Mouse (Mus musculus) embryonic facial prominence, embryonic 11.5 days (tissue): ENCODE measurements around the gene Terf2. TPM values are rescaled to one million over a fixed set of nuclear protein-coding genes. Genes with fewer than 3 reads are reported as not detected.

Experiments
- ATAC-seq: fragments of 200-750 bp; cut with Nextera tagmentation; replicated peaks from 2 replicates; pipeline ENCODE4 v1.8.0; 2017; ENCODE audit warnings: low read depth; ENCODE audit not compliant: insufficient number of reproducible peaks, low FRiP score, low TSS enrichment
- DNase-seq: peaks from one replicate; pipeline ENCODE4 v3.0.0-alpha.2; 2015; ENCODE audit warnings: low spot score
- H3K27ac ChIP-seq: fragments of 300-500 bp; sonication (generic); replicated peaks from 2 replicates; pipeline ENCODE4 v1.5.1; 2014; ENCODE audit warnings: mild to moderate bottlenecking, low read depth, low read length, control low read depth
- H3K27me3 ChIP-seq: fragments of 300-500 bp; sonication (generic); 2 replicates; pipeline ENCODE4 v1.6.1; 2014; ENCODE audit warnings: mild to moderate bottlenecking, low read length, moderate library complexity, mixed read lengths; ENCODE audit not compliant: control insufficient read depth, insufficient read depth
- H3K36me3 ChIP-seq: fragments of 300-500 bp; sonication (generic); replicated peaks from 2 replicates; pipeline ENCODE4 v1.6.1; 2014; ENCODE audit warnings: low read depth, mild to moderate bottlenecking, low read length, moderate library complexity, mixed read lengths; ENCODE audit not compliant: control insufficient read depth, insufficient read depth
- H3K4me1 ChIP-seq: fragments of 300-500 bp; sonication (generic); 2 replicates; pipeline ENCODE4 v1.6.1; 2014; ENCODE audit warnings: low read length, mixed read lengths; ENCODE audit not compliant: control insufficient read depth, insufficient read depth
- H3K4me2 ChIP-seq: fragments of 300-500 bp; sonication (generic); 2 replicates; pipeline ENCODE4 v1.6.1; 2014; ENCODE audit warnings: low read depth, mild to moderate bottlenecking, control low read depth, low read length, moderate library complexity
- H3K4me3 ChIP-seq: fragments of 300-500 bp; sonication (generic); 2 replicates; pipeline ENCODE4 v1.5.1; 2014; ENCODE audit warnings: low read depth, low read length, control low read depth
- H3K9ac ChIP-seq: fragments of 300-500 bp; sonication (generic); replicated peaks from 2 replicates; pipeline ENCODE4 v1.6.1; 2014; ENCODE audit warnings: mild to moderate bottlenecking, control low read depth, low read length
- H3K9me3 ChIP-seq: fragments of 300-500 bp; sonication (generic); replicated peaks from 2 replicates; pipeline ENCODE4 v1.6.1; 2016; ENCODE audit warnings: mild to moderate bottlenecking, low read length, inconsistent platforms, mixed read lengths; ENCODE audit not compliant: control insufficient read depth
- WGBS: fragments of 180-500 bp; shearing (Covaris S2); extraction: QIAGEN DNeasy Blood & Tissue Kit; methylation state at CpG from one replicate; pipeline ENCODE4 v1.1.7; 2014; 5-methylcytosine and 5-hydroxymethylcytosine counted together
- polyA plus RNA-seq: library from polyadenylated mRNA; unstranded; fragments of >200 nt; fragmentation: Nextera tagmentation; extraction: Ambion mirVana; gene quantifications from 2 replicates; pipeline ENCODE4 v1.2.1, GENCODE M21; 2014

Terf2 gene
- polyA plus RNA-seq, 1 experiment from 2014 or later: 16.5 TPM

DNA sequence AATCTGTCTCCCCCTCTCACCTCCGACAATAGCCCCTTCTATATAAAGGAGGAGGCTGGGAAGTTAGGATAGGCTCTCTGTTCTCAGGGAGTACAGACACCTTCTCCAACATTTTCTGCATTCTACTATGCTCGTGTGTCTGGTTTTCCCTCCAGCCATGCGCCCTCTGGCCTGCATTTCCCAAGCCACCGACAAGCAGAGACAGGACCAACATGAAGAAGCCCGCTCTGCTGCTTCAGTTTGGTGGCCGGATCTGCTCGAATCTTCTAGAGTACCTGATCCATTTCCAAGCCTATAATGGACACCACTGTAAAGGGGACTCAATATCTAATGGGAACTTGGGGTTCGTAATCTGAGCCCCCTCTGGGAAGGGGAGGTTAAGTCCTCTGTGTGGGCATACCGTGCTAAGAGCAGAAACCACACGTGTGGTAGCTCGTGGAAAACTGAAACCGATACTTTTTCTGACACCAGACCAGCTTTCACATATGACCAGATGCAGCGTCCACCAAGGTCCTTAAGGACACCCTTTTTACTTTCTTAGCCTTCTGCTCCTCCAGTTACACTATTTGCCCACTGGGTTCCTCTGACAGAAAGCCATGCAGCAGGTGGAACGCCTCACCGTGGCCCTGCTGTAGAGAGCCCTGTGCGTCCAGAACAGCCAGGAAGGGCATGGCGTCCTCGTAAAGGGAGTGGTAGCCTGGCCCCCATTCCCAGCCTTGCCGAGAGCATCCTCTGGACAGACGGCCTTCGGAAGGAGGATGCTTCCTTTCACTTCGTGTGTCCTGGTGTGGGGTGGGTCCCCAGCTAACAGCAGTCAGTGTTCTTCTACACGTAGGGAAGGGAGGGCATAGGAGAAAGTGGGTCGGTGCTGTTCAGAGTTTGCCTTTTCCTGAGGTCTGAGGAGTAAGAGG, 36.5 kb upstream of the Terf2 start:
- Histone ChIP-seq H3K9me3 (no peaks in the 10 kb centered on the region), H3K9ac (no peak overlapping the region), H3K27me3 (no peaks in the 10 kb centered on the region), H3K36me3 (no peaks in the 10 kb centered on the region), H3K4me2 (no peak overlapping the region), H3K4me3 (no peak overlapping the region), H3K27ac (no peak overlapping the region), H3K4me1 (no peaks in the 10 kb centered on the region)
- ATAC-seq (no peak), DNase-seq (no peak)
- WGBS: 73% methylated on average over 24 of the region's 24 CpGs

DNA sequence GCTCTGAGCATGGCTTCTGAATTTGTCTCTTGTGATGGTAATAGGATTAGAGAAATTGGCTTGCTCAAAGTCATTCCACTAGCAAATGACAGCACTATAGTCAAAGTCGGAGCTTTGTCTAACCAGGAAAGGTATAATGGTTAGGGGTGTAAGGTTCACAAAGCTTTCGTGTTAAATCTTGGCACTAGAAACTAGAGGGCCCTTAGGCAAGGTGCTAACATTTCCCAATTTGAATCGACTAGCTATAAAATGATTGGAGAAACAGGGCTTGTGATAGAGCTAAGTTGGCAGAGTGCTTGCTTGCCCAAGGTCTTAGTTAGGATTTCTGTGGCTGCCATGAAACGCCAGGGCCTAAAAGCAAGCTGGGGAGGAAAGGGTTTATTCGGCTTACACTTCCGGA, 33.7 kb upstream of the Terf2 start:
- Histone ChIP-seq H3K4me3 (no peak overlapping the region), H3K27ac (no peak overlapping the region), H3K27me3 (no peaks in the 10 kb centered on the region), H3K9me3 (no peaks in the 10 kb centered on the region), H3K4me2 (no peak overlapping the region), H3K4me1 (no peaks in the 10 kb centered on the region), H3K36me3 (no peaks in the 10 kb centered on the region), H3K9ac (no peak overlapping the region)
- no peak for DNase-seq
- ATAC-seq: no peak
- WGBS: 89% methylated on average over 6 of the region's 6 CpGs

GRCm38 (mm10) chr8:107129171-107130025, 33.1 kb upstream of the Terf2 start:
- Histone ChIP-seq H3K36me3 (no peaks in the 10 kb centered on the region), H3K27ac (no peak overlapping the region), H3K9me3 (no peaks in the 10 kb centered on the region), H3K4me1 (no peaks in the 10 kb centered on the region), H3K27me3 (no peaks in the 10 kb centered on the region), H3K4me2 (no peak overlapping the region), H3K4me3 (no peak overlapping the region), H3K9ac (no peak overlapping the region)
- no peak for ATAC-seq
- WGBS: 64% methylated on average over 8 of the region's 8 CpGs
- DNase-seq: no peak

DNA sequence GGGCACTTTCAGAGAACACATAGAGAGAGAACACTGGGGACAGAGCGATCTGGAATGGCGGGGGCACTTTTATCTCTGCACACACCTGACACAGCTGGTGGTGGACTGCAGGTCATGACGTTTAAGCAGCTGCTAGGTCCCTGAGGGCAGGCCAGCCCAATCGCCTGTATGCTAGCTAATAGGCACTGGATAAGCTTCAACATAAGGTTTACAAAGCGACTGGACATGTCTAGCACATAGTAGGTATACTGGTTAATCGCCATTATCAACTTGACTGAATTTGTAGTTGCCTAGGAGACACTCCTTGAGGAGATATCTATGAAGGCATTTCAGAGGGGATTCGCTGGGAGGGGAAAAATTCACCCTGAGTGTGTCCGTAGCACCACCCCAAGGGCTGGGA, 28.0 kb upstream of the Terf2 start:
- DNase-seq (no peak), ATAC-seq (no peak)
- H3K4me3 ChIP-seq: no peak overlapping the region
- 64% methylated on average over 8 of the region's 8 CpGs for WGBS
- H3K36me3 ChIP-seq: no peaks in the 10 kb centered on the region
- no peaks in the 10 kb centered on the region for H3K4me1 ChIP-seq
- H3K27me3 ChIP-seq: no peaks in the 10 kb centered on the region
- no peak overlapping the region for H3K27ac ChIP-seq
- no peak overlapping the region for H3K4me2 ChIP-seq
- H3K9ac ChIP-seq: no peak overlapping the region
- no peaks in the 10 kb centered on the region for H3K9me3 ChIP-seq

DNA sequence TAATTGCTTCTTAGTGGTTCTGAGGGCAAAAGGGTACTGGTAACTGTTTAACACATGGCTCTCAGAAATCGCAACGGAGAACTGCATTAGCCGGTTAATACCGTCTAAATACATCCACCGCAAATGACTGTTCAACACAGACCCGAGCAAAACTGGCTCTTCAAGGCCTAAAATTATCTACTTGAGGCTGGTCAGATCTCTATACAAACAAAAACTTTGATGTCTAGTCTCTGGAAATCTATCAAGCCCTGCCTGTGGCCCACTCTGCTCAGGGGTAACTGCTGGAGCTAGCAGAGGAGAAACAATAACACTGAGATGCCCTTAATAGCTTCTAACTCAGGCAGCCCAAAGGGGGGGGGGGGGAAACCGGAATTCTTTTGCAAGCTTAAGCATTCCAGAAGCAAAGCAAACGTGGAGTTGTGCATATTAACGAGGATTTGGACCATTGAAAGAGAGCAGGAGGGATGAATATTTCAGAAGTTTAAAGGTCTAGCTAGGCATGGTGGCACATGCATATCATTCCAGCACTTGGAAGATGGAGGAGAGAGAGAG, 26.8 kb upstream of the Terf2 start:
- no peaks in the 10 kb centered on the region for H3K36me3 ChIP-seq
- ATAC-seq (no peak), DNase-seq (peak; percentile 43)
- H3K9me3 ChIP-seq: no peaks in the 10 kb centered on the region
- H3K27ac ChIP-seq: no peak overlapping the region
- no peaks in the 10 kb centered on the region for H3K27me3 ChIP-seq
- H3K9ac ChIP-seq: no peak overlapping the region
- H3K4me2 ChIP-seq: no peak overlapping the region
- H3K4me3 ChIP-seq: no peak overlapping the region
- WGBS: 19% methylated on average over 9 of the region's 9 CpGs
- no peaks in the 10 kb centered on the region for H3K4me1 ChIP-seq

DNA sequence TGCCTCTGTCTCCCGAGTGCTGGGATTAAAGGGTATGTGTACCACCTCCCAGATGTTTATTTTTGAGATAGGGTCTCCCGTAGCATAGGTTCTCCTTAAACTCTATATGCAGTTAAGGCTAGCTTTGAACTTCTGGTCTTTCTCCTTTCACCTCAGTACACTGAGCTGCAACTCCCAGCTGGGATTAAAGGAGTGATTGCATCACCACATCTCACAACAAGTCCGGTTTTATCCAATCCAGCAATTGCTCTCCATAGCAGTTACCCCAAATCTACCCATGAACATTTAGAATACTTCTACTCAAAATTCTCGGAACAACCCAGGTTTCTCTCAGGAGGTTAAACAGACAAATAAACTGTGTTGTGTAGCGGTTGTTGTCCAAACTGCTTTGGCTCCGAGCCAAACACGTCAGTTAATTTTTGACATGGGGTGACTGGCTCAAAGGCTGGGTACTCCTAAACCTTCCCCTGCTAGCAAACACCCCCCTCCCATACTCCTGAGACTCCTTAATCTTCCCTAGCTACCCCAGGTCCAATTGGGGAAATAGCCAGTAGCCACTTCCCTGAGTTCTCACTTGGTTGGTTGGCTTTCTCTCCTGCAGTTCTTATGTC, 25.4 kb upstream of the Terf2 start:
- Histone ChIP-seq H3K9me3 (no peaks in the 10 kb centered on the region), H3K36me3 (no peaks in the 10 kb centered on the region), H3K27ac (no peak overlapping the region), H3K9ac (no peak overlapping the region), H3K4me1 (no peaks in the 10 kb centered on the region), H3K27me3 (no peaks in the 10 kb centered on the region), H3K4me2 (no peak overlapping the region), H3K4me3 (no peak overlapping the region)
- ATAC-seq (no peak), DNase-seq (no peak)
- WGBS: 87% methylated on average over 7 of the region's 7 CpGs

DNA sequence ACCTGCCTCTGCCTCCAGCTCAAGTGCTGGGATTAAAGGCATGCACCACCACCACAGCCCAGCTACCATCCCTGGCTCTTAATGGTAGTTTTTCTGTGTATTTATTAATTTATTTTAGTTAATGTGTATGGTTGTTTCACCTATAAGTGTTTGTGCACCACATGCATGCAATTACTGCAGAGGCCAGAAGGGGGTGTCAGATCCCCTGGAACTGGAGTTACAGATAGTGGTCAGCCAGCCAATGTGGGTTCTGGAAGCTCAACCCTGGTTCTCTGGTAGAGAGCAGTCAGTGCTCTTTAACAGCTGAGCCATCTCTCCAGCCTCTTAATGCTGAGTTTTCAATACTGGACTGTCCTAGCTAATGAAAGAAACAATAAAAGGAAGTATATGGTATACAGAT, 24.5 kb upstream of the Terf2 start:
- no peak for DNase-seq
- no peaks in the 10 kb centered on the region for H3K27me3 ChIP-seq
- no peak for ATAC-seq
- H3K4me2 ChIP-seq: no peak overlapping the region
- H3K4me1 ChIP-seq: no peaks in the 10 kb centered on the region
- H3K27ac ChIP-seq: no peak overlapping the region
- no peaks in the 10 kb centered on the region for H3K36me3 ChIP-seq
- H3K9me3 ChIP-seq: no peaks in the 10 kb centered on the region
- no peak overlapping the region for H3K9ac ChIP-seq
- H3K4me3 ChIP-seq: no peak overlapping the region
